Mouse (Mus musculus) right cerebral cortex, postnatal 36 days (tissue): ENCODE data around the gene Maoa.
A peak's percentile ranks its signal among the peaks of the same experiment; 100 is the strongest.

ENCODE experiments used
- DNase-seq, 2 experiments: peaks; one replicate each; pipeline ENCODE4 v3.0.0; 2022; ENCODE audit warnings: low spot score in 2 of 2, mixed read lengths in 1 of 2

Maoa gene

GRCm38 (mm10) chrX:16619034-16619929 lies at the start of gene Maoa:
TSS of gene Maoa (plus strand) at chrX:16619698.
- peak; percentile 72 to 73 for DNase-seq

GRCm38 (mm10) chrX:16618225-16619033 lies 1.1 kb upstream of the Maoa start:
- peak; percentile 82 to 84 for DNase-seq

DNA sequence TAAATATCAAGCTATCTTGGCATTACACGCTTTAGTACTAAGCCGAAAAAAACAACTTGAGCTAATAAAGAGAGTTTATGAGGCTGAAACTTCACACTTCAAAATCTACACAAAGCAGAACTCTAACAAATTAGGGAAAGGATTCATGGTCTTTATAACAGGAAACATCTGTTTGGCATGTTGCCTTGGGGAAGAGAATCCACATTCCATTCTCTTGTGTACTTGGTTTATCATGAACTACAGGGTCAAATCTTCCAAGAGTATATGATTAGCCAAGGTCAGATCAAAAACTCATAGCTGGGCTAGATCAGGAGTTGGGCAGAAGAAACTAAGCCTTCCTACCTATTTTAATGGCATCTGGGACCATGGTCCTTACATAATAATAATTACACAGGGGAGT lies 37.0 kb downstream of the Maoa start:
- DNase-seq = no peak

- no peak for DNase-seq
These were observed 86.6 kb downstream of the Maoa start for GRCm38 (mm10) chrX:16706094-16706493.

GRCm38 (mm10) chrX:16714033-16714432 lies 94.5 kb downstream of the Maoa start:
- DNase-seq = no peak
